Mouse (Mus musculus) left cerebral cortex, postnatal 36 days (tissue): ENCODE measurements at regions not wholly inside any gene's neighbourhood (a gene's known extent, or its start where the extent isn't known, plus 50 kb on each side); places are given as distances from the start of the nearest gene placed in this dataset.
"Not testable (repeated sequence)": the region's sequence is repeated elsewhere in the genome, so short reads cannot be mapped to it uniquely, and the experiment has no call there.

ENCODE experiments used
- DNase-seq, 2 experiments: peaks; one replicate each; pipeline ENCODE4 v3.0.0; 2021 to 2022; ENCODE audit warnings: low spot score in 2 of 2, mixed read lengths in 1 of 2
- intact Hi-C: fragments of 180-260 bp; cut with DNase I; formaldehyde crosslinking; loops from one replicate; pipeline ENCODE4 v1.15.1; 2025

- DNase-seq = peak; percentile 40 to 54
- intact Hi-C loops = not testable (repeated sequence)
Measured at GRCm38 (mm10) chr12:17852138-17852537, 161.5 kb downstream of the Hpcal1 start.

GRCm38 (mm10) chr12:17872491-17872890, 181.8 kb downstream of the Hpcal1 start:
- DNase-seq, intact Hi-C loops: not testable (repeated sequence)

DNA sequence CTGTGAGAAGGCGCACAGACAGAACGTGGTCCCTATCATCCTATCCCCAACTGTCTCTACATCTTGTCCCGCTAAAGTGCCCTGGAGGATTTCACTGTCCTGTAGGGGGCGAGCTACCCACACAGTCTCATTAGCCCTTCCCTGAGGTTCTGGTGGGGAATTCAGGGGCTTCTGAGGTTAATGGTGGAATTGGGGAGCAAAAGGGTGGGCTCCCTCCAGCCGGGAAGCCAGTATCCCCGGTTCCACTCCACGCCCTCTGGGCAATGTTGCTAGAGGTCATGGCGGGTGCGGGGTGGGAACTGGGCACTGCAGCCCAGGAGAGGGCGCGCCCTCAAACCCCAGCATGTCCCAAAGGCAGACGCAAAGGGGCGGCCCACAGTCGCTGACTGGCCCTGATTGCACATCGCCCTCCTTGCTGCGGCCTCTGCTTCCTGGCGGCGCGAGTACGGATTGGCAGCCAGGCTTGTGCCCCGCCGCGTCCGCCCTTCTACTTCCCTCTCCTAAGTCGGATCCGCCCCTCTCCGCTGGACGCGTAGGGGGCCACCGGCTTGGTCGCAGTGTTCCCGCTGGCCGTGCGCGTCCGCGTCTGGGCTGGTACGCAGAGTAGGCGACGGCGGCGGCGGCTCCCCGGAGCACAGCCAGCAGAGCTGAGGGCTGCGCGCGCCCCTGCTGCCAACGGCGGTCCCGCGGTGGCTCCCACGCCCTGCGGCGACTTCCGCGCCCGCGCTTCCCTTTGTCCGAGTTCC, 190.9 kb downstream of the Hpcal1 start:
- DNase-seq = peak; percentile 87 to 88
- intact Hi-C loops = no loop called here

GRCm38 (mm10) chr12:17882117-17883116, 191.8 kb downstream of the Hpcal1 start:
- intact Hi-C loops = not testable (repeated sequence)
- DNase-seq = peak; percentile 10 to 18

- intact Hi-C loops, DNase-seq: not testable (repeated sequence)
Measured at GRCm38 (mm10) chr12:17891663-17892310, 201.1 kb downstream of the Hpcal1 start.

DNA sequence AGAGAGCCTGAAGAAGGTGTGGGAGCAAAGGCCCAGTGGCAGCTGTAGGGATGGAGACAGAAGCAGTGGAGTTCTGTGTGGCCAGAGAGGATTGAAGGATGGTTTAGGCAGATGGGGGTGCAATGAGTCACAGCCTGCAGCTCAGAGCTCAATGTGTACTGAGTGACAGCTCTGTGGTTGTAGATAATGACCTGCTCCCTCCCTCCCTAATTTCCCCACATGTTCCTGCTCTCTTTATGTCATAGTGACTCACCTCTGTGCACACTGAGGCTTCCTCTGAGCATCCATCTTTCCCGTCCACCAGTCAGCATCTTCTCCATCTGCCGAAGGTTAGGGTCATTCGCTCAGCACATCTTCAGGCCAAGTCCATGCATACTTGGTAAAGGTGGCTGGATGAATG, 222.4 kb downstream of the Hpcal1 start:
- intact Hi-C loops = not testable (repeated sequence)

More for the DNA sequence above, 222.4 kb downstream of the Hpcal1 start:
- not testable (repeated sequence) for DNase-seq
